Mouse (Mus musculus): ENCODE results near the gene Klc1. TPM values are rescaled to one million over a fixed set of nuclear protein-coding genes. Genes with fewer than 3 reads are reported as not detected.

Klc1 gene
- total RNA-seq (2023): 10 to 100 TPM; 55.4 to 62.0 TPM

DNA sequence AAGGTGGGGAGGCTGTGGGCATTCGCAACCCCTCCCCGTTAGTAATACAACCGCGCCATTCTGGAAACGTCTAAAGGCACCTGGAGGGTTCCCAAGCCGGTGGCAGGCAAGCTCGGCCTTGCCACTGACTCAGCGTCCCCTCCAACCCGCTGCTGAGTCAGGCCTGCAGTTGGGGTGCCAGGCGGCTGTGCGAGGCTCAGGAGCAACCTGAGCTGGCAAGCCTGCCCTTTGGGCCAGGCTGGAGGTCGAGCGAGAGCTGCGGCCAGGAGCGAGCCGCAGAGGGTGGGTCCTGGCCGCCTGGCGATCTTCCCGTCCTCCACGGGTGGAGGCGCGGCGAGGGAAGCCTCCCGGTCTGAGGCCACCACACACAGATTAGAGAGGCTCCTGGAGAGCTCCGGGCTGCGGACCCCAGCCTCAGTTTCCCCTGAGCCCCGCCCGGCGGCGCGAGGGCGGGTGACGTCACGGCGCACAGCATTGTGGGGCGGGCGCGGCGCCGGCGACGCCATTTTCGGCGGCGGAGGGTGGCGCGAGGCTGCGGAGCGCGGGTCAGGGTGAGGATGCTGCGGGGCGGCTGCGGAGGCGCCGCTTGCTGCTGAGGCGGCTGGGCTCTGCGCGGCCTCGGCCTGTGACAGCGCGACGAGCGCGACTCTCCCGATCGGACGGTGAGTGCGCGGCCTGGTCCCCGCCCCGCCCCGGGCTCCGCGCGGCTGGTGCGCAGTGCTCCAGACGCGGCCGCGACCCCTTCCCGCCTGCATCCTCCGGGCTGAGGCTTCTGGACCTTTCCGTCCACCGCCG lies at the start of gene Klc1:
Klc1 (plus strand) TSS at position 469 of the 795 bp plus-strand sequence.

DNA sequence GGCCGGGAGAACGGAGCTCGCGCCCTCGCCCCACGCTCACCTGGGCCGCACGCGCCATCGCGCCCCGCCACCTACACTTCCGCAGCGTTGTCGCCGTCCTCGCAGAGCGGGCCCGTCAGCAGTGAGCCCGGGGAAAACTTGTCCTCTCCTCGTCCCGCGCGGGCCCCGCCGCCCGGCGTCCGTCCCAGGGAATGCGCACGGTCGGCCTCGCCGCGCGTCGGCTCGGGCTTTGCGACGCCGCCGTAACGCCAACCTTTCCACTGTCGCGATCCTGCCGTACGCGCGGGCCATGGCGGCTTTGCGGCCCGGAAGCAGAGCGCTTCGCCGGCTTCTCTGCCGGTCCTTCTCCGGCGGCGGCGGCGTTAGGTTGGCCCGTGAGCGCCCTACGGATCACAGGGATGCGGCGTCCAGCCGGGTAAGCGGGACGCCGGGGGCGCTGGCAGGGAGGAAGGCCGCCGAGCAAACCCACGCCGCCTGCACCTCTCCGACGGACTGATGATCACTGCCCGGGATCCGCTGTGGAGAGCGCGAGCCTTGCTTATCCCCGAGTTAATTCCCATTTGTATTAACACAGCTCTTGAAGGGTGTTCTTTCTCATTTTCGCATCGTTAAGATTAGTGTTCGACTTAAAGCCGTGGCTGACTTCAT lies 45.5 kb upstream of the Klc1 start, which contains the start of the genes Bag5 and Apopt1:
Bag5 (minus strand) TSS at position 254 of the 648 bp plus-strand sequence.
Apopt1 (plus strand) TSS at position 258 of the 648 bp plus-strand sequence.

DNA sequence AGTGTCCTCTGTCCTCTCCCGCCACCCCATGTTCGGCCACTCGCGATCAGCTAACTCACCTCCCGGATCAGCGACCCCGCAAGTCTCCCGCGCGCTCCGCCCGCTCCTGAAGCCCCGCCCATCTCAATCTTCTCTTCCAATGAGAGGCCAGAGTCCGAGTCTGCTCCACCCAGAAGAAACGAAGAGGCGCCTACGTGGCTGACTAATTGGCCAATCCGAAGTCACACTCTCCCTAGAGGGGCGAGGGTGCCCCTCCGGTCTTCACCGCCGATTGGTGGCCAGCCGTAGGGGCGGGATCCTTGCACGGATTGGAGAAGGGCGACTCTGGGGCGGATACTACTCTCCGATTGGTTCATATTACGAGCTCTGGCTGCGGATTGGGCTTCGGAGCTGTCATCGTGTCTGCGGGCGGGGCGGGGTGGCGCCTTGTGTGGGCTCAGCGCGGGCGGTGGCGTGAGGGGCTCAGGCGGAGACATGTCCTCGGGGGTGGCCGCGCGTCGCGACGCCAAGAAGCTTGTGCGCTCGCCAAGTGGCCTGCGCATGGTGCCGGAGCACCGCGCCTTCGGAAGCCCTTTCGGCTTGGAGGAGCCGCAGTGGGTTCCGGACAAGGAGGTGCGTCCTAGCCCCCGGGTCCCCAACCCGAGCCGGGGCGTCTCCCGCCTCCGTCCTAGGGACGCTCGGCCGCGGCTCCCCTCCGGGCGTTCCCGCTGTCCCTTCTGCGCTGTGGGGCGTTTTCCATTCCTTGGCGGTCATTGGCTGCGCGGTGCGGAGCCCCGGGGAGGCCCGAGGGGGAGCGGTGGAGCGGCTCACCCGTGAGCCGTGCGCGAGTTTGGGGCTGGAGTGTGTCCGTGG lies 55.3 kb downstream of the Klc1 start, which contains the start of the genes Xrcc3 and Zfyve21:
Xrcc3 (minus strand) TSS at position 108 of the 852 bp plus-strand sequence.
Zfyve21 (plus strand) TSS at position 405 of the 852 bp plus-strand sequence.

Other genes starting within 250 kb of the Klc1 start
- gene Eif5, start 220.8 kb upstream of the Klc1 start, total RNA-seq (2023): 100 to 1,000 TPM; 644 to 669 TPM
- gene Mark3, start 184.3 kb upstream of the Klc1 start, total RNA-seq (2023): 10 to 100 TPM; 51.1 to 56.3 TPM
- gene Ckb, start 86.5 kb upstream of the Klc1 start, total RNA-seq (2023): 1 to 10 TPM; 2.8 to 5.7 TPM
- gene Trmt61a, start 80.7 kb upstream of the Klc1 start, total RNA-seq (2023): 1 to 10 TPM; 3.0 to 4.1 TPM
- gene Bag5, start 45.6 kb upstream of the Klc1 start, total RNA-seq (2023): 1 to 10 TPM; 7.5 to 8.3 TPM
- 10 to 100 TPM; 16.6 to 17.1 TPM for gene Apopt1, start 45.6 kb upstream of the Klc1 start, total RNA-seq (2023)
- 1 to 10 TPM; 4.4 to 4.6 TPM for gene Xrcc3, start 55.0 kb downstream of the Klc1 start, total RNA-seq (2023)
- 1 to 10 TPM; 3.3 to 4.7 TPM for gene Zfyve21, start 55.3 kb downstream of the Klc1 start, total RNA-seq (2023)
- 1 to 10 TPM; 1.8 to 2.3 TPM for gene Ppp1r13b, start 149.3 kb downstream of the Klc1 start, total RNA-seq (2023)
- gene Atp5mpl, start 208.1 kb downstream of the Klc1 start, total RNA-seq (2023): 100 to 1,000 TPM; 143 to 146 TPM
- under 1 TPM in 1 of 2 experiments, not detected in 1; 0.15 TPM for gene Tdrd9, start 212.7 kb downstream of the Klc1 start, total RNA-seq (2023)
- not detected for gene Rd3l, start 222.5 kb downstream of the Klc1 start, total RNA-seq (2023)

Measured in neutrophil, adult 83 days (primary cell).